Mouse (Mus musculus) forebrain, embryonic 14.5 days (tissue): ENCODE measurements at regions not wholly inside any gene's neighbourhood (a gene's known extent, or its start where the extent isn't known, plus 50 kb on each side); places are given as distances from the start of the nearest gene placed in this dataset.

Source experiments
- ATAC-seq: fragments of 200-750 bp; cut with Nextera tagmentation; 2 replicates; pipeline ENCODE4 v1.8.0; 2017; ENCODE audit warnings: mild to moderate bottlenecking, moderate library complexity
- DNase-seq: peaks from one replicate; pipeline ENCODE4 v3.0.0-alpha.2; 2015; ENCODE audit warnings: low spot score
- H3K27ac ChIP-seq: fragments of 300-500 bp; sonication (generic); 2 replicates; pipeline ENCODE4 v1.5.1; 2014; ENCODE audit warnings: low read depth, mild to moderate bottlenecking, control low read depth, low read length, moderate library complexity
- H3K27me3 ChIP-seq: fragments of 300-500 bp; sonication (generic); replicated peaks from 2 replicates; pipeline ENCODE4 v1.6.1; 2014; ENCODE audit warnings: low read length, control low read depth, mixed read lengths; ENCODE audit not compliant: control insufficient read depth, insufficient read depth
- H3K36me3 ChIP-seq: fragments of 300-500 bp; sonication (generic); 2 replicates; pipeline ENCODE4 v1.6.1; 2014; ENCODE audit warnings: low read length, control low read depth; ENCODE audit not compliant: control insufficient read depth, insufficient read depth
- H3K4me1 ChIP-seq: fragments of 300-500 bp; sonication (generic); 2 replicates; pipeline ENCODE4 v1.6.1; 2014; ENCODE audit warnings: antibody characterized with exemption, low read length, control low read depth; ENCODE audit not compliant: control insufficient read depth, insufficient read depth
- H3K4me2 ChIP-seq: fragments of 300-500 bp; sonication (generic); 2 replicates; pipeline ENCODE4 v1.6.1; 2014; ENCODE audit warnings: mild to moderate bottlenecking, control low read depth, low read length
- H3K4me3 ChIP-seq: fragments of 300-500 bp; sonication (generic); 2 replicates; pipeline ENCODE4 v1.5.1; 2014; ENCODE audit warnings: low read depth, low read length, control low read depth
- H3K9ac ChIP-seq: fragments of 300-500 bp; sonication (generic); 2 replicates; pipeline ENCODE4 v1.6.1; 2014; ENCODE audit warnings: mild to moderate bottlenecking, low read length, control low read depth, moderate library complexity
- H3K9me3 ChIP-seq: fragments of 300-500 bp; sonication (generic); replicated peaks from 2 replicates; pipeline ENCODE4 v1.6.1; 2016; ENCODE audit warnings: low read length, control low read depth, mixed read lengths; ENCODE audit not compliant: control insufficient read depth
- WGBS: fragments of 180-500 bp; shearing (Covaris S2); extraction: QIAGEN DNeasy Blood & Tissue Kit; methylation state at CpG from one replicate; pipeline ENCODE4 v1.1.7; 2014; 5-methylcytosine and 5-hydroxymethylcytosine counted together

GRCm38 (mm10) chr12:29280861-29281630 lies 247.1 kb upstream of the Myt1l start:
- Histone ChIP-seq H3K4me3 (no peak overlapping the region), H3K27me3 (no peaks in the 10 kb centered on the region), H3K4me1 (peaks cover 21% of the 10 kb centered on the region), H3K9ac (peak overlapping the region; percentile 56), H3K4me2 (peak overlapping the region; percentile 50; the same call in 1 of the 2 replicates), H3K27ac (peak overlapping the region; percentile 91), H3K36me3 (no peaks in the 10 kb centered on the region), H3K9me3 (no peaks in the 10 kb centered on the region)
- WGBS: 61% methylated on average over 17 of the region's 17 CpGs
- DNase-seq: no peak
- ATAC-seq: peak; percentile 18; the same call in 1 of the 2 replicates

DNA sequence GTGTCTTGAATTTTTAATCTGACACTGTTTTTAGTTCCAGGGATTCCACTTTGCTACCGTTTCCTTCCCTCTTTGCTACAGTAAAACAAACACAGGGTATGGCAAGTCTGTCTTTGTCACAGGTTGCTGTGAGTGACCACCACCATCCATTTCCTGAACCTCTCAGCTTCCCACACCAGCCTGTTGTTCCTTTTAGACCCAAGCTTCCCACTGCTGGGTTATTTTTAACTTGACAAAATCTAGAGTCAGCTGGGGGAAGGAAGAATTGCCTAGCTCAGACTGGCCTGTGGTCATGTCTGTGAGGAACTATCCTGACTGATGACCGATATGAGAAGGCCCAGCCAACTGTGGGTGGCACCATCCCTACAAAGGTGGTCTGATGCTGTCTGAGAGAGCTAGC lies 239.4 kb upstream of the Myt1l start:
- no peak overlapping the region for H3K4me3 ChIP-seq
- ATAC-seq (no peak), DNase-seq (no peak)
- WGBS: 75% methylated on average over 2 of the region's 2 CpGs
- H3K27ac ChIP-seq: no peak overlapping the region
- H3K36me3 ChIP-seq: no peaks in the 10 kb centered on the region
- no peak overlapping the region for H3K4me2 ChIP-seq
- peaks cover 4% of the 10 kb centered on the region; the same call in 1 of the 2 replicates for H3K4me1 ChIP-seq
- H3K9ac ChIP-seq: no peak overlapping the region
- H3K9me3 ChIP-seq: no peaks in the 10 kb centered on the region
- no peaks in the 10 kb centered on the region for H3K27me3 ChIP-seq

DNA sequence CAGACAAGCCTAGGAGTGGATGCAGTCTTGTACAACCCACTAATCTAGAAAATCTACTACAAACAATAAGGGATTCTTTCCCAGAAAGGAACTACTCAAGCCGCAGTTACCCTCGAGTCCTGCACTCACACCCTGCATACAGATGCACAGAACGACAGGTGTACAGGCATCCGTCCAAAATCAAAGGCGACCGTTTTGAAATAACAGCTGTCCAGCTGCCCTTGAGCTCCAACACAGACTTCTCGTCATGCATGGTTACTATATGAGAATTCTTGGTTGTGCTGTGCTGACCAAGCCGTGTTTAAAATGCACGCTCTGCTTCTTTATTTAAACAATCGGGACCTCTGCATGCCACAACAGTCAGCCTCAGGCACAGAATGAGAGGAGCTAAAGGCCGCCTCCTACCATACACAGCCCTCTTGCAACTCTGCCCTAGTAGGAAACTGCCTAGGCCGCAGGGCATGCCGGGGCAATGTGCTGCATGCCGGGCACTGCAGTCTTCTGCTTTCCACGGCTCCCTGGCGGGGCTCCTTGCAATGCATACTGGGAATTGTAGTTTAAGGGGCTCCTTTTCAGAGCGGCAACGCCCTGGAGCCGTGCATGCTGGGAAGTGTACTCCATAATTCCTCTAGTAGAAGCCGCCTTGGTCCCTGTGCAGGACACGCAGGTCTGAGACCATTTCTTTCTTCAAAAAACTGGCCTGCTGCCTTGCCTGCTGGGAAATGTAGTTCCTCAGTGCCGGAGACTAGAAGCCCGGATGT lies 237.4 kb upstream of the Myt1l start:
- H3K4me3 ChIP-seq: peak overlapping the region; percentile 28
- peak overlapping the region; percentile 82 for H3K27ac ChIP-seq
- H3K4me1 ChIP-seq: peaks cover 4% of the 10 kb centered on the region; the same call in 1 of the 2 replicates
- ATAC-seq (peak; percentile 99), DNase-seq (peak; percentile 100)
- H3K4me2 ChIP-seq: peak overlapping the region; percentile 60
- no peaks in the 10 kb centered on the region for H3K36me3 ChIP-seq
- no peaks in the 10 kb centered on the region for H3K9me3 ChIP-seq
- no peaks in the 10 kb centered on the region for H3K27me3 ChIP-seq
- WGBS: 9% methylated on average over 23 of the region's 23 CpGs
- H3K9ac ChIP-seq: peak overlapping the region; percentile 67

DNA sequence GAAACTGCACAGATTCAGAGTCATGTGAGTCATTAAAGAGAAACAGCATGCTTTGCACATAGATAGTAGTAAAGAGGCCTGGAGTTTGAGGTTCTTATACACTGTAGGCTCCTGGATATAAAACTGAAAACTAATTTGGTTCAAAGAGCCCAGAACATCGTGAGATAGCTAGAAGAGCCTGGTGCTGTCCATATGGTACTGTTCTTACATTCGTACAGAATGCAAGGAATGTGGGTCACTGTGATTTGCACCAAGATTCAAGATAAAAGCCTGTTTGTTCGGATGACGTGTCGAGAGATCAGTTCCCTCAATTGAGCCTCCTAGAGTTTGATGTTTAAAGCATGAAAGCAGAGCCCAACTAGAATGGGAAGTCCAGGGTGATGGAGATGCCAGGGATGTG lies 230.2 kb upstream of the Myt1l start:
- no peak overlapping the region for H3K4me3 ChIP-seq
- H3K27me3 ChIP-seq: no peaks in the 10 kb centered on the region
- no peaks in the 10 kb centered on the region for H3K9me3 ChIP-seq
- no peaks in the 10 kb centered on the region for H3K4me1 ChIP-seq
- ATAC-seq (no peak), DNase-seq (no peak)
- WGBS: 74% methylated on average over 5 of the region's 5 CpGs
- H3K9ac ChIP-seq: no peak overlapping the region
- no peaks in the 10 kb centered on the region for H3K36me3 ChIP-seq
- no peak overlapping the region for H3K4me2 ChIP-seq
- H3K27ac ChIP-seq: no peak overlapping the region

DNA sequence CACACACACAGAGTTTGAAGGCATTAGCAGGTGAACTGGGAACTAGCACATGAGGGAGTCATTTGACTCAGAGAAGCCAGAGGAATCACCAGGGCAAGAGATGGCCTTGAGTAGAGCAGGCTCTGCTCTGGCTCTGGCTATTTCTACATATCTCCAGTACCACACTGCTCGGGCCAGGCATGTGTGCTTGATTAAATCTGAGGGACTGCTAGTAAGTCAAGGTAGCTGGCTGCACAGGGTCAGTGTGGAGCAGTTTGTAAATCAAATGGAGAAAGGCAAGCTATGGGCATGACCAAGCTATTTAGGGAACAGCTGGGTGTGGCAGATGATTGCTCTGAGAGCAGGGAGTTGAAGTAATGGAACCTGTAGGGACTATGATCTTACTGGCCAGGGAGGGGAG lies 212.5 kb upstream of the Myt1l start:
- Histone ChIP-seq H3K27me3 (no peaks in the 10 kb centered on the region), H3K4me3 (no peak overlapping the region), H3K9me3 (no peaks in the 10 kb centered on the region), H3K4me2 (no peak overlapping the region), H3K9ac (no peak overlapping the region), H3K36me3 (no peaks in the 10 kb centered on the region), H3K27ac (no peak overlapping the region), H3K4me1 (no peaks in the 10 kb centered on the region)
- DNase-seq (no peak), ATAC-seq (no peak)
- 82% methylated on average over 1 of the region's 1 CpGs for WGBS

GRCm38 (mm10) chr12:29321468-29321867 lies 206.7 kb upstream of the Myt1l start:
- no peaks in the 10 kb centered on the region for H3K36me3 ChIP-seq
- WGBS: 9% methylated on average over 2 of the region's 2 CpGs
- H3K4me1 ChIP-seq: 0 out of 2 replicates have a peak, but pooled peaks cover 3% of the 10 kb centered on the region
- DNase-seq (peak; percentile 68), ATAC-seq (peak; percentile 66)
- no peaks in the 10 kb centered on the region for H3K9me3 ChIP-seq
- H3K27me3 ChIP-seq: no peaks in the 10 kb centered on the region
- no peak overlapping the region for H3K4me3 ChIP-seq
- no peak overlapping the region for H3K9ac ChIP-seq
- H3K4me2 ChIP-seq: no peak overlapping the region
- H3K27ac ChIP-seq: no peak overlapping the region

- ATAC-seq: no peak
- WGBS: 69% methylated on average over 3 of the region's 3 CpGs
- Histone ChIP-seq H3K36me3 (no peaks in the 10 kb centered on the region), H3K4me1 (0 out of 2 replicates have a peak, but pooled peaks cover 3% of the 10 kb centered on the region), H3K4me3 (no peak overlapping the region), H3K9ac (no peak overlapping the region), H3K4me2 (no peak overlapping the region), H3K9me3 (no peaks in the 10 kb centered on the region), H3K27ac (no peak overlapping the region), H3K27me3 (no peaks in the 10 kb centered on the region)
- DNase-seq: no peak
Observed at GRCm38 (mm10) chr12:29323534-29323933, 204.7 kb upstream of the Myt1l start.

GRCm38 (mm10) chr12:29335839-29336469 lies 192.2 kb upstream of the Myt1l start:
- H3K36me3 ChIP-seq: no peaks in the 10 kb centered on the region
- H3K4me1 ChIP-seq: no peaks in the 10 kb centered on the region
- 60% methylated on average over 3 of the region's 3 CpGs for WGBS
- no peak overlapping the region for H3K4me3 ChIP-seq
- H3K4me2 ChIP-seq: no peak overlapping the region
- peak; percentile 15; the same call in 1 of the 2 replicates for ATAC-seq
- DNase-seq: peak; percentile 25
- no peaks in the 10 kb centered on the region for H3K9me3 ChIP-seq
- no peak overlapping the region for H3K9ac ChIP-seq
- H3K27me3 ChIP-seq: no peaks in the 10 kb centered on the region
- no peak overlapping the region for H3K27ac ChIP-seq
